Mouse (Mus musculus): ENCODE data around the gene Cdc14b. TPM values are rescaled to one million over a fixed set of nuclear protein-coding genes. Genes with fewer than 3 reads are reported as not detected.

The Cdc14b gene
- polyA plus RNA-seq, 1 experiment = 4.7 TPM

DNA sequence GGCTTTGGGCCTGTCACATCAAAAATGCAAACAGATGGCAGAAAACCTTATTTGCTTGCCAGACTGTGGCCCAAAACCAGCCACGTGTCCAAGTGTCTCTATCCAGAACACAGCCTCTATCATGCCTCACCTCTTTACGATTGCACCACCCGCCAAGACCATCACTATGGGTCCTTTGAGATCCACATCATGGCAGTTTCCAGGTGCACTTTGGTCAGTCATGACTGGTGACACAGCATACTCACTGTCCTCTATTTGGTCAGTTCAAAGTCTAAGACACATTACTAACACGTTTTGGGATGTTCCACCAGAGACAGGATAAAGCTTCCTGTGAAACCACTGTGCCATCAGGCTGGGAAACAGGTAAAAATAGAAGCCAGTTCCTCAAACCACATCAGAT, 91.5 kb downstream of the Cdc14b start:
- Histone ChIP-seq H3ac (ENCODE audit: control insufficient read depth, insufficient read length, low read depth) (no peak overlapping the region), H3K36me3 (ENCODE audit: control insufficient read depth, insufficient read depth) (peaks cover 10% of the 10 kb centered on the region), H3K27me3 (ENCODE audit: control insufficient read depth, insufficient read depth, insufficient read length) (no peaks in the 10 kb centered on the region), H3K4me3 (ENCODE audit: insufficient read depth, poor library complexity, severe bottlenecking) (no peak overlapping the region), H3K79me3 (ENCODE audit: low read depth) (no peaks in the 10 kb centered on the region), H3K79me2 (ENCODE audit: control insufficient read depth, insufficient read depth) (no peaks in the 10 kb centered on the region)
- TF ChIP-seq USF1 (IDR thresholded peaks at IDR 0.05; ENCODE audit: low read depth) = no peak
- no peak for TF ChIP-seq FOSL1 (IDR thresholded peaks at IDR 0.05; ENCODE audit: insufficient read depth, low read length, poor library complexity, severe bottlenecking)
- TF ChIP-seq MYOG (IDR thresholded peaks at IDR 0.05; ENCODE audit: control insufficient read depth, extremely low read depth, insufficient read length) = no peak
- no peak for TF ChIP-seq CTCF (IDR thresholded peaks at IDR 0.05; ENCODE audit: control insufficient read depth, insufficient read depth, insufficient read length)
- no peak for TF ChIP-seq MAX (IDR thresholded peaks at IDR 0.05)
- TF ChIP-seq CEBPB (IDR thresholded peaks at IDR 0.05; ENCODE audit: low read depth) = no peak

DNA sequence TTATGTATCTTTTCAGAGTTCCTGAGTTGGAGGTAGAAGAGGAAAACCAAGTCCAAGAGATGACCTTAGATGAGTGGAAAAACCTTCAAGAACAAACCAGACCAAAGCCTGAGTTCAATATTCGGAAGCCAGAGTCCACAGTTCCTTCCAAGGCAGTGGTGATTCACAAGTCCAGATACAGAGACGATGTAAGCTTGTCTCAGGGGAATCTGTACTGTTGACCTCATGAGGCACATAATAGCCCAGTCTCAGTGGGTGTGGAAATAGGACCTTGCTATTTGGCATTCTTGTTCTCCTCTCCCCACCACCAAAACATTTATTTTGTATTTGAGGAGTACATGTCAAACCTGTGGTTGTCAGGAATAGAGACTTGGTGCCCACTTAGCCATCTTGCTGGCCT, 93.0 kb downstream of the Cdc14b start:
- H3K79me3 ChIP-seq (ENCODE audit: low read depth) = no peaks in the 10 kb centered on the region
- no peak overlapping the region for H3K4me3 ChIP-seq (ENCODE audit: insufficient read depth, poor library complexity, severe bottlenecking)
- no peak overlapping the region for H3ac ChIP-seq (ENCODE audit: control insufficient read depth, insufficient read length, low read depth)
- no peaks in the 10 kb centered on the region for H3K27me3 ChIP-seq (ENCODE audit: control insufficient read depth, insufficient read depth, insufficient read length)
- TF ChIP-seq MAX (IDR thresholded peaks at IDR 0.05) = no peak
- TF ChIP-seq CTCF (IDR thresholded peaks at IDR 0.05; ENCODE audit: control insufficient read depth, insufficient read depth, insufficient read length) = no peak
- no peak for TF ChIP-seq MYOG (IDR thresholded peaks at IDR 0.05; ENCODE audit: control insufficient read depth, extremely low read depth, insufficient read length)
- no peak for TF ChIP-seq FOSL1 (IDR thresholded peaks at IDR 0.05; ENCODE audit: insufficient read depth, low read length, poor library complexity, severe bottlenecking)
- no peak for TF ChIP-seq MYOD1 (IDR thresholded peaks at IDR 0.05; ENCODE audit: control insufficient read depth, insufficient read length, low read depth)
- TF ChIP-seq USF1 (IDR thresholded peaks at IDR 0.05; ENCODE audit: low read depth) = no peak
- TF ChIP-seq CEBPB (IDR thresholded peaks at IDR 0.05; ENCODE audit: low read depth) = no peak
- peaks cover 10% of the 10 kb centered on the region for H3K36me3 ChIP-seq (ENCODE audit: control insufficient read depth, insufficient read depth)
- H3K79me2 ChIP-seq (ENCODE audit: control insufficient read depth, insufficient read depth) = no peaks in the 10 kb centered on the region

DNA sequence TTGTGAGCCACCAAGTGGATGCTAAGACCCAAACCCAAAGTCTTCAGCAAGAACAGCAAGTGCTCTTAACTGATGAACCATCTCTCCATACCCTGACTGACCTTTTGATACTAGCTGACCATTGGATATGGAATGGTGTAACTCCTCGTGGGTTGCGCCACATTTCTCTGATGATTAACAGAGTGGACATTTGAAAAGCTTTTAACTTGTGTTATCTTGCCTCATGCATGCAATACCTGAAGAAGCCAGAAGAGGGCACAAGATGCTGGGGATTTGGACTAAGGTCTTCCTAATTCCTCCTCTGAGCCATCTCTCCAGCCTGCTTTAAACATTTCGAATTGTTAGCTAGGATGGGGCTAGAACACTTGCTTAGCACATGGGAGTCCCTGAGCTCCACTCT, 94.2 kb downstream of the Cdc14b start:
- no peaks in the 10 kb centered on the region for H3K79me2 ChIP-seq (ENCODE audit: control insufficient read depth, insufficient read depth)
- H3K36me3 ChIP-seq (ENCODE audit: control insufficient read depth, insufficient read depth) = peaks cover 4% of the 10 kb centered on the region
- no peak for TF ChIP-seq CTCF (IDR thresholded peaks at IDR 0.05; ENCODE audit: control insufficient read depth, insufficient read depth, insufficient read length)
- no peak for TF ChIP-seq CEBPB (IDR thresholded peaks at IDR 0.05; ENCODE audit: low read depth)
- no peak for TF ChIP-seq USF1 (IDR thresholded peaks at IDR 0.05; ENCODE audit: low read depth)
- no peak for TF ChIP-seq MAX (IDR thresholded peaks at IDR 0.05)
- TF ChIP-seq MYOD1 (IDR thresholded peaks at IDR 0.05; ENCODE audit: control insufficient read depth, insufficient read length, low read depth) = no peak
- no peak for TF ChIP-seq MYOG (IDR thresholded peaks at IDR 0.05; ENCODE audit: control insufficient read depth, extremely low read depth, insufficient read length)
- no peak for TF ChIP-seq FOSL1 (IDR thresholded peaks at IDR 0.05; ENCODE audit: insufficient read depth, low read length, poor library complexity, severe bottlenecking)
- H3K27me3 ChIP-seq (ENCODE audit: control insufficient read depth, insufficient read depth, insufficient read length) = no peaks in the 10 kb centered on the region
- H3ac ChIP-seq (ENCODE audit: control insufficient read depth, insufficient read length, low read depth) = no peak overlapping the region
- H3K4me3 ChIP-seq (ENCODE audit: insufficient read depth, poor library complexity, severe bottlenecking) = no peak overlapping the region
- no peaks in the 10 kb centered on the region for H3K79me3 ChIP-seq (ENCODE audit: low read depth)

- Histone ChIP-seq H3K4me3 (ENCODE audit: insufficient read depth, poor library complexity, severe bottlenecking) (no peak overlapping the region), H3K79me2 (ENCODE audit: control insufficient read depth, insufficient read depth) (no peaks in the 10 kb centered on the region), H3K27me3 (ENCODE audit: control insufficient read depth, insufficient read depth, insufficient read length) (no peaks in the 10 kb centered on the region), H3ac (ENCODE audit: control insufficient read depth, insufficient read length, low read depth) (no peak overlapping the region), H3K36me3 (ENCODE audit: control insufficient read depth, insufficient read depth) (peaks cover 4% of the 10 kb centered on the region), H3K79me3 (ENCODE audit: low read depth) (no peaks in the 10 kb centered on the region)
- TF ChIP-seq MAX (IDR thresholded peaks at IDR 0.05) = no peak
- TF ChIP-seq MYOG (IDR thresholded peaks at IDR 0.05; ENCODE audit: control insufficient read depth, extremely low read depth, insufficient read length) = no peak
- no peak for TF ChIP-seq CTCF (IDR thresholded peaks at IDR 0.05; ENCODE audit: control insufficient read depth, insufficient read depth, insufficient read length)
- TF ChIP-seq FOSL1 (IDR thresholded peaks at IDR 0.05; ENCODE audit: insufficient read depth, low read length, poor library complexity, severe bottlenecking) = no peak
- TF ChIP-seq CEBPB (IDR thresholded peaks at IDR 0.05; ENCODE audit: low read depth) = no peak
- no peak for TF ChIP-seq USF1 (IDR thresholded peaks at IDR 0.05; ENCODE audit: low read depth)
- TF ChIP-seq MYOD1 (IDR thresholded peaks at IDR 0.05; ENCODE audit: control insufficient read depth, insufficient read length, low read depth) = no peak
Observed at GRCm38 (mm10) chr13:64180300-64180699, 94.8 kb downstream of the Cdc14b start.

GRCm38 (mm10) chr13:64178746-64179652, 96.1 kb downstream of the Cdc14b start:
- no peaks in the 10 kb centered on the region for H3K27me3 ChIP-seq (ENCODE audit: control insufficient read depth, insufficient read depth, insufficient read length)
- TF ChIP-seq FOSL1 (IDR thresholded peaks at IDR 0.05; ENCODE audit: insufficient read depth, low read length, poor library complexity, severe bottlenecking) (no peak), MYOD1 (IDR thresholded peaks at IDR 0.05; ENCODE audit: control insufficient read depth, insufficient read length, low read depth) (no peak), MYOG (IDR thresholded peaks at IDR 0.05; ENCODE audit: control insufficient read depth, extremely low read depth, insufficient read length) (no peak), CTCF (IDR thresholded peaks at IDR 0.05; ENCODE audit: control insufficient read depth, insufficient read depth, insufficient read length) (no peak), USF1 (IDR thresholded peaks at IDR 0.05; ENCODE audit: low read depth) (no peak), CEBPB (IDR thresholded peaks at IDR 0.05; ENCODE audit: low read depth) (no peak), MAX (IDR thresholded peaks at IDR 0.05) (no peak)
- peaks cover 4% of the 10 kb centered on the region for H3K36me3 ChIP-seq (ENCODE audit: control insufficient read depth, insufficient read depth)
- H3K79me2 ChIP-seq (ENCODE audit: control insufficient read depth, insufficient read depth) = no peaks in the 10 kb centered on the region
- H3K79me3 ChIP-seq (ENCODE audit: low read depth) = no peaks in the 10 kb centered on the region
- H3ac ChIP-seq (ENCODE audit: control insufficient read depth, insufficient read length, low read depth) = no peak overlapping the region
- H3K4me3 ChIP-seq (ENCODE audit: insufficient read depth, poor library complexity, severe bottlenecking) = no peak overlapping the region
